Mouse (Mus musculus) layer of hippocampus, adult 18-20 months (tissue): ENCODE measurements around the gene Myom1. TPM values are rescaled to one million over a fixed set of nuclear protein-coding genes. Genes with fewer than 3 reads are reported as not detected.

Source experiments
- DNase-seq, 2 experiments: peaks; one replicate each; pipeline ENCODE4 v3.0.0; 2022; ENCODE audit warnings: low spot score in 2 of 2
- total RNA-seq, 2 experiments: library from RNA; stranded (reverse); gene quantifications; 2 replicates each; pipeline ENCODE4 v1.2.3; 2021

Gene Myom1
- total RNA-seq, 2 experiments from 2014 or later = 1.4 to 2.6 TPM

DNA sequence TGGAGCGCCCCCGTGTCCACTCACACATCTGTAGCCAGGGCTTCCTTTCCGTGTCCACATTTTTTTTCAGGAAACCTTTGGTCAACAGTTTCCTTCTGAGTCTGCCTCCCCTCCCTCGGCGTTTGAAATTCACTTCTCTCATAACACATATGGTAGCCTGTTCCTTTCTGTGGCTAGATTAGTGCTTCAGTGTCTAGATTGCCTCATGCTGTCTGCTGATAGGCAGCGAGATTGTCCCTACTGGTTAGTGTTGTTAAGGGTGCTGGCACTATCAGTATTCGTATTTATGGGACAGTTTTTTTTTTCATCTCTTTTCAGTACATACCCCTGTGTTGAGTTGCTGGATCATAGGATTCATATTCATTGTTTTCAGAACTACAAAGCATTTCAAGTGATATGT lies 54.0 kb downstream of the Myom1 start:
- DNase-seq = no peak

GRCm38 (mm10) chr17:71057758-71058157 lies 55.3 kb downstream of the Myom1 start:
- no peak for DNase-seq

DNA sequence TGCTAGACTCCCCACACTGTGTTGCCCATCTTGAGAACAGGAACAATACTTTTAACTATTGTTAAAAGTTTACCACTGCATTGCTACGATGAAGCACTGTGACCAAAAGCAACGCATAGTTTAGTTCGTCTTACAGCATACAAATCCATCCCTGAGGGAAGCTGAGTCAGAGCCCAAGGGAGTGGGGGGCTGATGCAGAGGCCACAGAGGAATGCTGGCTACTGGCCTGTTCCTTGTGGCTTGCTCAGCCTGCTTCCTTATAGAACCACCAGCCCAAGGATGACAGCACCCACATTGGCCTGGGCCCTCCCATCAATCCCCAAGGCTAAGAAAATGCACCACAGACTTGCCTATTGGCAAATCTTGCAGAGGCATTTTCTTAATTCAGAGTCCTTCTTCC lies 56.8 kb downstream of the Myom1 start:
- no peak for DNase-seq

DNA sequence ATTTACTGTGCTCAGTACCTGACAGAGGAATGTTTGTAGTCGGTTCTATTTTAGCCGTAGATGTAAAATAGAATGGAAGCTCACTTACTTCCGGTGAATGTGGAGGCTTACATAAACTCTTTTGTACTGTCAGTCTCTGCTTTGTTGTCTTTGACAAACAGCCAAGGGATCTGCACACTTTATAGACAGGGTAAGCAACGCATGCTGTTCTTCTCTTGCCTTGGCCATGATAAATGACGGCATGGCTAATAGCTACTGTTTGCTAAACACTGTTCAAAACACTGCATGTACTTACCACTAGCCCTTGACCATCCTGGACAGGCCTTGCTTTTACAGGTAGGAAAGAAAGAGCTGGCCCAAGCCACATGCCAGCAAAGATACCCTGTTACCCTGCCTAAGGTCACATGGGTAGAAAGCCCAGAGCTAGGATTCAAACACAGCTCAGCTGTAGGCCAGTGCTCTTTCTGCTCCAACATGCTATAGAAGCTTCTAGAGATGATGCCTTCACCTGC lies 59.7 kb downstream of the Myom1 start:
- DNase-seq = no peak

DNA sequence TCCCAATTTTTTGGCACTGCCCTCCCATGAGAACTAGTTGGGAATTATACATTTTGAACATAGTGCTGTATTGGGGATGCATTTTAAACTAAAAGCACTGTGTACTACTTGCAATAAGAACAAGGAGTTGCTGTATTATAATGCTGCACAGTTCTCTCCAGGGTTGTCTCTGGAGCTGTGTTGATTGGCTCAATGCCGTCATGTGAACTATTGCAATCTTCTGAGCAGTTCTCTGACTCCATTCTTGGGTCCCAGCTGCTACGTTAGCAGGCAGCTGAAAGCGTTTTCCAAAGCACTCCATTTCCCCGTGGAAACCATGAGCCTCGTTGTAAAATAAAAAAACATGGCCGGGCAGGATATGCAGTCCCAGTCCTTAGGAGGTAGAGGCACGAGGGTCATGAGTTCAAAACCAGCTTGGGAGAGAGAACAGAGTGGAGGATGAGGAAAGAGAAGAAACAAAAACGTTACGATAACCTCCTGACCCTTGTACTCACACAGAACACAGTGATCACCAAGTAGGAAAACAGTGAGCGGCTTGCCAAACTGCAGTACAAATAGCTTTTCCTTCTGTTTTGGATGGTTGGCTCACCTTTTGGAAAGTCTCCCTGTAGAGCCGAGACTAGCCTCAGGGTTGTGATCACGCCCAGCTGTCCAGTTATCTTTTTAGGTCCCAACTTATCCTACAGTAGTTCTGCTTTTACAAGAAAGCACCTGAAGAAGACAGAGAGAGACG lies 60.6 kb downstream of the Myom1 start:
- DNase-seq = no peak

- peak in 1 of 2 experiments; percentile 36 for DNase-seq
Observed at GRCm38 (mm10) chr17:71064463-71065014, 62.1 kb downstream of the Myom1 start.

- no peak for DNase-seq
Observed at GRCm38 (mm10) chr17:71065127-71065526, 62.7 kb downstream of the Myom1 start.

GRCm38 (mm10) chr17:71069176-71069575 lies 66.7 kb downstream of the Myom1 start:
- no peak for DNase-seq

DNA sequence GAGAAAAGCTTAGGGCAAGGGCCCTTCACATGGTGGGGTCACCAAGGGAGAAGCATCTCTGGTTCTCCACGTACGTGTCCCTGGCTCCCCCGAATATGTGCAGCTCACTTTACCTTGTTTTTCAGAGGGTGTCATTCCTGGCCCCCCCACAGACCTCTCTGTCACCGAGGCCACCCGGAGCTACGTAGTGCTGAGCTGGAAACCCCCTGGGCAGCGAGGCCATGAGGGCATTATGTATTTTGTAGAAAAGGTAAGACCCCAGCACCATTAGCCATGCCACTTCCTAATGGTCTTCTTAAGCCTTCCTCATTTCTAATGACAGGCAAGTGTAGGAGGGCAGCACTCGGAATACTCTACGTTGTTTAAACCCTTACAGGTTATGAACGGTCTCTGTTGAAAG lies 69.5 kb downstream of the Myom1 start:
- DNase-seq = no peak

- no peak for DNase-seq
Observed at GRCm38 (mm10) chr17:71074386-71074785, 72.0 kb downstream of the Myom1 start.

GRCm38 (mm10) chr17:71081986-71082385 lies 79.6 kb downstream of the Myom1 start:
- DNase-seq = no peak

GRCm38 (mm10) chr17:71086969-71087368 lies 84.5 kb downstream of the Myom1 start:
- no peak for DNase-seq

DNA sequence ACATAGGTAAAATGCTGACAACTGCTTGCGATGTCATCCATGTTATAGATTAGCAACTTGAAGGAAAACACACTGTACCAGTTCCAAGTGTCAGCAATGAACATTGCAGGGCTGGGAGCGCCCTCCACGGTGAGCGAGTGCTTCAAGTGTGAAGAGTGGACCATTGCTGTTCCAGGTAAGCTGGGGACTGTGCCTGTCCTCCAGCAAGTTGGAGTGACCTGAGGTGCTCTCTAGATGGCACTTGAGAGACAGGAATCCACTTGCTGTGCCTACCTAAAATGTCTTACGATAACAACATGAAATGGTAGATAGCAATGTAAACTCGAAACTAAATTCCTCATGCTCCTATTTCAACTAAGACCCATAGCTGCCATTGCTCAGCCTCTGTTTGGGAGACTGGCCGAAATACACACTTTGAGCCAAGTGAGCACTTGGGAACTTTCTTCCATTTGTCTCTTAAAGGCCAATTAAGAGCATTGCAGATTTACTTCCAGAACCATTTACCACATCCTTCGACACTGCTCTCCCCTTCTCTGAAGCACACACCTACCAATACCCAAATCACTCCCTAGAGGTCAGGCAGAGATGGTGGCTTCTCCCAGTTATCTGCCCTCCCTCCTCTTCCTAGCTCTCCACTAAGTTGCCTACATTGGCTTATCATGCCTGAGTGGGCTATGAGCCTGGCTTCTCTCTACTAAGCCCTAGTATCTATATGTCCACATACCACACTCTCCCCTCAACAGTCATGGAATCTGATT lies 85.1 kb downstream of the Myom1 start:
- no peak for DNase-seq

GRCm38 (mm10) chr17:71088154-71088521 lies 85.7 kb downstream of the Myom1 start:
- DNase-seq = no peak

DNA sequence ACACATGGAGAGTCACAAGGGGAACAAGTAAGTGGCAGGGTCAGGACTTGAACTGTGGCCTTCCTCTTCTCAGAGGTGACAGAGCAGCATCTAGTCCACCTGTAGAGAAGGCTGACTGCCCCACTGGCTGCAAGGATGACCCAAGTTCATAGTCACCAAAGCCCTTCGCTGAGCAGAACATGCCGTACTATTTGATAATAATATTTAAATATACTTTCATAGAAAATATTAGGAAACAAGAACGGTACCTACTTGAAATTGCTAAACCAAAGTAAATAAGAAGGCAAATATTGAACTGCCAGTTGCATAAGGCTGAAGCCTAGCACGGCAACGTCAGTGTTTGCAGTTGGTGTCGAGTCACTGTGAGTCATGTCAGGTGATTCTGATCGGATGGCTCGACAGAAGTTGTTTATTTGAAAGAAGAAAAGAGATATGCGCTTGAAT lies 86.6 kb downstream of the Myom1 start:
- no peak for DNase-seq

DNA sequence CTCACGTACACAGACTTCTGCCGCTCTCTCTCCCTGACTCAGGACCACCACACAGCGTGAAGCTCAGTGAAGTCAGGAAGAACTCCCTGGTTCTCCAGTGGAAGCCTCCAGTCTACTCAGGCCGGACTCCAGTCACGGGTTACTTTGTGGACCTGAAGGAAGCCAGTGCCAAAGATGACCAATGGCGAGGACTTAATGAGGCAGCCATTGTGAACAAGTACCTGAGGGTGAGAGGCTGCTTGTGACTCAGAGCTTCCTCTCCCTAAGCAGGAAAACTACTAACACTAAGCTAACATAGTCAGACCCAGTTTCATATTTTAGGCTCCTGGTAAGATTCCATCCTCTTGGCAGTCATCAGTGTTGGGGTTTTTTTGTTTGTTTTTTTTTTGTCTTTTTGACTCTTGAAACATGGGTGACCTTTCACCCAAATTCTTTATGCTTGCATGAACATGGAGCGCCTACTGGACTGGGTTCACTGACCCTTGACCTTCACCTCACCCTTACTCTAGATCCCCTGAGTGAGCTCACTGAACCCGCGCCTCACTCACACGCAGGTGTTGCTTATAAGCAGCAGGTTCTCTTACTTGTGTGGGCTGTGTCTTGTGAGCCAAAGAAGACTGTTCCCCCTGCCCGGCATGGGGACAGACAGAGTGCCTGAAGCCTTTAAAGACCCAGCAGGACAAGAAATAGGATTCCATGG lies 87.5 kb downstream of the Myom1 start:
- DNase-seq = no peak

- DNase-seq = no peak
Observed at GRCm38 (mm10) chr17:71091024-71091423, 88.6 kb downstream of the Myom1 start.

DNA sequence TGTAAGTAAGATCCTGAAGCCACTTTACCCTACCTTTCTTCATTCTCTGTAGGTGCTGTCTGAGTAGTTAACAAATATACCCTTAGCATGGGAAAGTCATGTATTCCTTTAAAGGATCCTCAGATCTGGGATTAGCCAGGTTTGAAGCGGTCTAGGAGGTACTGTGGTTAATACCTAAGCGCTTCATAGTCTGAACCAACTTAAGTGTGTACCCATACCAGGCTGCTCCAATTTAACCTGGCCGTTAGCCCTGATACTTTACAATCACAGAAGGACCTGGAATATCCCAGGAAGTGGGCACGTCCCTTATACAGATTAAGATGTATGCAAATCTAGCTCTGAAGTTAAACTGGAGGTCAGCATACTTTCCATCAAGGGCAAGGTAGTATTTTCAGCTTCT lies 89.9 kb downstream of the Myom1 start:
- no peak for DNase-seq

- DNase-seq = no peak
Observed at GRCm38 (mm10) chr17:71093793-71094192, 91.4 kb downstream of the Myom1 start.

GRCm38 (mm10) chr17:71094438-71094837 lies 92.0 kb downstream of the Myom1 start:
- no peak for DNase-seq

GRCm38 (mm10) chr17:71096557-71097208 lies 94.2 kb downstream of the Myom1 start:
- no peak for DNase-seq
